Mouse (Mus musculus) limb, embryonic 11.5 days (tissue): ENCODE data around the gene Acot8. TPM values are rescaled to one million over a fixed set of nuclear protein-coding genes. Genes with fewer than 3 reads are reported as not detected.

ENCODE experiments used
- ATAC-seq: fragments of 200-750 bp; cut with Nextera tagmentation; 2 replicates; pipeline ENCODE4 v1.8.0; 2017; ENCODE audit warnings: low read depth; ENCODE audit not compliant: insufficient number of reproducible peaks, low FRiP score, low TSS enrichment
- DNase-seq: peaks from one replicate; pipeline ENCODE4 v3.0.0-alpha.2; 2015; ENCODE audit warnings: low spot score
- H3K27ac ChIP-seq: fragments of 300-500 bp; sonication (generic); replicated peaks from 2 replicates; pipeline ENCODE4 v1.5.1; 2014; ENCODE audit warnings: low read depth, mild to moderate bottlenecking, low read length
- H3K27me3 ChIP-seq: fragments of 300-500 bp; sonication (generic); 2 replicates; pipeline ENCODE4 v1.6.1; 2014; ENCODE audit warnings: mild to moderate bottlenecking, low read length, mixed read lengths; ENCODE audit not compliant: control insufficient read depth, insufficient read depth
- H3K36me3 ChIP-seq: fragments of 300-500 bp; sonication (generic); 2 replicates; pipeline ENCODE4 v1.6.1; 2014; ENCODE audit warnings: mild to moderate bottlenecking, low read length, moderate library complexity, mixed read lengths; ENCODE audit not compliant: control insufficient read depth, insufficient read depth
- H3K4me1 ChIP-seq: fragments of 300-500 bp; sonication (generic); 2 replicates; pipeline ENCODE4 v1.6.1; 2014; ENCODE audit warnings: low read length, mixed read lengths; ENCODE audit not compliant: control insufficient read depth, insufficient read depth
- H3K4me2 ChIP-seq: fragments of 300-500 bp; sonication (generic); 2 replicates; pipeline ENCODE4 v1.6.1; 2014; ENCODE audit warnings: low read depth, mild to moderate bottlenecking, moderate library complexity; ENCODE audit not compliant: severe bottlenecking
- H3K4me3 ChIP-seq: fragments of 300-500 bp; sonication (generic); 2 replicates; pipeline ENCODE4 v1.5.1; 2014; ENCODE audit warnings: low read depth, low read length
- H3K9ac ChIP-seq: fragments of 300-500 bp; sonication (generic); 2 replicates; pipeline ENCODE4 v1.6.1; 2014; ENCODE audit warnings: mild to moderate bottlenecking, low read length
- H3K9me3 ChIP-seq: fragments of 300-500 bp; sonication (generic); 2 replicates; pipeline ENCODE4 v1.6.1; 2016; ENCODE audit warnings: low read length; ENCODE audit not compliant: control insufficient read depth
- WGBS: fragments of 180-500 bp; shearing (Covaris S2); extraction: QIAGEN DNeasy Blood & Tissue Kit; methylation state at CpG from one replicate; pipeline ENCODE4 v1.1.7; 2014; 5-methylcytosine and 5-hydroxymethylcytosine counted together
- polyA plus RNA-seq: library from polyadenylated mRNA; unstranded; fragments of >200 nt; fragmentation: Nextera tagmentation; extraction: Ambion mirVana; gene quantifications from 2 replicates; pipeline ENCODE4 v1.2.1, GENCODE M21; 2014

Gene Acot8
- polyA plus RNA-seq, 1 experiment from 2014 or later: 12.0 TPM

- H3K27ac ChIP-seq: no peak overlapping the region
- H3K4me2 ChIP-seq: no peak overlapping the region
- no peaks in the 10 kb centered on the region for H3K4me1 ChIP-seq
- no peak for ATAC-seq
- H3K27me3 ChIP-seq: no peaks in the 10 kb centered on the region
- no peak overlapping the region for H3K9ac ChIP-seq
- 90% methylated on average over 7 of the region's 7 CpGs for WGBS
- no peak for DNase-seq
- H3K9me3 ChIP-seq: no peaks in the 10 kb centered on the region
- H3K4me3 ChIP-seq: no peak overlapping the region
- peaks cover 30% of the 10 kb centered on the region; the same call in 1 of the 2 replicates for H3K36me3 ChIP-seq
These were observed 42.1 kb downstream of the Acot8 start for GRCm38 (mm10) chr2:164762593-164762992.

- Histone ChIP-seq H3K4me2 (no peak overlapping the region), H3K27me3 (no peaks in the 10 kb centered on the region), H3K27ac (no peak overlapping the region), H3K9me3 (no peaks in the 10 kb centered on the region), H3K36me3 (peaks cover 35% of the 10 kb centered on the region), H3K4me1 (no peaks in the 10 kb centered on the region), H3K4me3 (no peak overlapping the region), H3K9ac (no peak overlapping the region)
- WGBS: 96% methylated on average over 4 of the region's 4 CpGs
- ATAC-seq (no peak), DNase-seq (no peak)
These were observed 42.7 kb downstream of the Acot8 start for GRCm38 (mm10) chr2:164761971-164762370.

GRCm38 (mm10) chr2:164761502-164761901, 43.2 kb downstream of the Acot8 start:
- no peaks in the 10 kb centered on the region for H3K4me1 ChIP-seq
- no peak overlapping the region for H3K4me3 ChIP-seq
- no peaks in the 10 kb centered on the region for H3K9me3 ChIP-seq
- H3K36me3 ChIP-seq: peaks cover 39% of the 10 kb centered on the region
- ATAC-seq: no peak
- whole genome bisulfite sequencing: 94% methylated on average over 2 of the region's 2 CpGs
- no peak overlapping the region for H3K4me2 ChIP-seq
- H3K9ac ChIP-seq: no peak overlapping the region
- H3K27ac ChIP-seq: no peak overlapping the region
- no peaks in the 10 kb centered on the region for H3K27me3 ChIP-seq
- DNase-seq: no peak

GRCm38 (mm10) chr2:164760059-164760833, 44.4 kb downstream of the Acot8 start:
- Histone ChIP-seq H3K4me3 (no peak overlapping the region), H3K36me3 (peaks cover 43% of the 10 kb centered on the region), H3K4me2 (no peak overlapping the region), H3K4me1 (no peaks in the 10 kb centered on the region), H3K27me3 (no peaks in the 10 kb centered on the region), H3K9me3 (no peaks in the 10 kb centered on the region), H3K27ac (no peak overlapping the region), H3K9ac (no peak overlapping the region)
- ATAC-seq (no peak), DNase-seq (no peak)
- WGBS: 90% methylated on average over 4 of the region's 4 CpGs

GRCm38 (mm10) chr2:164758692-164759091, 46.0 kb downstream of the Acot8 start:
- H3K27ac ChIP-seq: no peak overlapping the region
- no peaks in the 10 kb centered on the region for H3K27me3 ChIP-seq
- WGBS: 69% methylated on average over 1 of the region's 1 CpGs
- no peak overlapping the region for H3K4me2 ChIP-seq
- no peak overlapping the region for H3K9ac ChIP-seq
- DNase-seq (no peak), ATAC-seq (no peak)
- H3K4me1 ChIP-seq: no peaks in the 10 kb centered on the region
- H3K36me3 ChIP-seq: peaks cover 47% of the 10 kb centered on the region
- no peaks in the 10 kb centered on the region for H3K9me3 ChIP-seq
- H3K4me3 ChIP-seq: no peak overlapping the region

- peaks cover 42% of the 10 kb centered on the region for H3K36me3 ChIP-seq
- 84% methylated on average over 11 of the region's 11 CpGs for WGBS
These were observed 46.8 kb downstream of the Acot8 start for GRCm38 (mm10) chr2:164757841-164758240.

GRCm38 (mm10) chr2:164754800-164755199, 49.9 kb downstream of the Acot8 start:
- H3K9ac ChIP-seq: no peak overlapping the region
- DNase-seq (no peak), ATAC-seq (no peak)
- peaks cover 36% of the 10 kb centered on the region for H3K36me3 ChIP-seq
- 93% methylated on average over 2 of the region's 2 CpGs for WGBS
- H3K9me3 ChIP-seq: no peaks in the 10 kb centered on the region
- no peak overlapping the region for H3K27ac ChIP-seq
- no peaks in the 10 kb centered on the region for H3K4me1 ChIP-seq
- no peak overlapping the region for H3K4me3 ChIP-seq
- H3K4me2 ChIP-seq: no peak overlapping the region
- H3K27me3 ChIP-seq: no peaks in the 10 kb centered on the region

More at GRCm38 (mm10) chr2:164757841-164758240, 46.8 kb downstream of the Acot8 start:
- Histone ChIP-seq H3K9ac (no peak overlapping the region), H3K4me1 (no peaks in the 10 kb centered on the region), H3K9me3 (no peaks in the 10 kb centered on the region), H3K4me2 (no peak overlapping the region), H3K27ac (no peak overlapping the region), H3K27me3 (no peaks in the 10 kb centered on the region), H3K4me3 (no peak overlapping the region)
- DNase-seq: no peak
- ATAC-seq: no peak

- H3K36me3 ChIP-seq: peaks cover 33% of the 10 kb centered on the region
- WGBS: 86% methylated on average over 11 of the region's 11 CpGs
- DNase-seq: no peak
These were observed 50.6 kb downstream of the Acot8 start for GRCm38 (mm10) chr2:164754105-164754504.

GRCm38 (mm10) chr2:164752454-164752853, 52.2 kb downstream of the Acot8 start:
- H3K27me3 ChIP-seq: no peaks in the 10 kb centered on the region
- 91% methylated on average over 2 of the region's 2 CpGs for WGBS
- no peak overlapping the region for H3K4me2 ChIP-seq
- ATAC-seq (no peak), DNase-seq (no peak)
- no peaks in the 10 kb centered on the region for H3K9me3 ChIP-seq
- H3K36me3 ChIP-seq: peaks cover 26% of the 10 kb centered on the region
- no peak overlapping the region for H3K9ac ChIP-seq
- no peak overlapping the region for H3K4me3 ChIP-seq
- no peak overlapping the region for H3K27ac ChIP-seq
- H3K4me1 ChIP-seq: no peaks in the 10 kb centered on the region

More at GRCm38 (mm10) chr2:164754105-164754504, 50.6 kb downstream of the Acot8 start:
- Histone ChIP-seq H3K9me3 (no peaks in the 10 kb centered on the region), H3K27me3 (no peaks in the 10 kb centered on the region), H3K4me2 (no peak overlapping the region), H3K27ac (no peak overlapping the region), H3K9ac (no peak overlapping the region), H3K4me3 (no peak overlapping the region), H3K4me1 (no peaks in the 10 kb centered on the region)
- no peak for ATAC-seq
